In genomic region chr9:47354423-47354822, GRCm38 (mm10) we compare ENCODE assay signal across 19 mouse cellular contexts.
"Had no signal": no experiment of that assay in that cellular context is flagged by ENCODE, and none has a peak within 500 bp of the region (broad histone marks: within the 10 kb centered on the region; RNA-seq: fewer than 3 reads in every experiment).

No protein-coding gene starts in this region.

- H3K27ac ChIP-seq: liver, embryonic 13.5 days; liver, embryonic 15.5 days; lung, embryonic 15.5 days; macrophage; midbrain, embryonic 12.5 days; midbrain, embryonic 15.5 days; neural tube, embryonic 13.5 days; neural tube, embryonic 15.5 days; stomach, embryonic 15.5 days; stomach, postnatal 0 days had no signal

- H3K4me2 ChIP-seq: liver, embryonic 13.5 days; liver, embryonic 15.5 days; lung, embryonic 15.5 days; midbrain, embryonic 12.5 days; midbrain, embryonic 15.5 days; neural tube, embryonic 13.5 days; neural tube, embryonic 15.5 days; stomach, embryonic 15.5 days had no signal

- ATAC-seq: liver, postnatal 0 days; lung, postnatal 0 days; midbrain, embryonic 15.5 days had no signal

- H3K9ac ChIP-seq: liver, embryonic 13.5 days; liver, embryonic 15.5 days; liver, postnatal 0 days; lung, embryonic 15.5 days; midbrain, embryonic 12.5 days; midbrain, embryonic 15.5 days; neural tube, embryonic 13.5 days; neural tube, embryonic 15.5 days; stomach, embryonic 15.5 days had no signal

- DNase-seq: liver, embryonic 13.5 days; liver, postnatal 0 days; lung, adult 2 months; lung, postnatal 14 days; lung, postnatal 36 days; thymus, adult 2 months; thymus, postnatal 14 days; thymus, postnatal 4 days had no signal

- H3K36me3 ChIP-seq: liver, embryonic 13.5 days; liver, embryonic 15.5 days; lung, embryonic 15.5 days; midbrain, embryonic 12.5 days; midbrain, embryonic 15.5 days; neural tube, embryonic 13.5 days; neural tube, embryonic 15.5 days; stomach, embryonic 15.5 days had no signal

- H3K4me3 ChIP-seq: liver, embryonic 13.5 days; liver, embryonic 15.5 days; lung, embryonic 15.5 days; megakaryocyte, embryonic 14.5 days; midbrain, embryonic 12.5 days; midbrain, embryonic 15.5 days; neural tube, embryonic 13.5 days; neural tube, embryonic 15.5 days; stomach, embryonic 15.5 days had no signal

- H3K27me3 ChIP-seq: liver, embryonic 13.5 days; liver, embryonic 15.5 days; megakaryocyte, embryonic 14.5 days had no signal

- H3K9me3 ChIP-seq: liver, embryonic 13.5 days; liver, embryonic 15.5 days; lung, embryonic 15.5 days; midbrain, embryonic 12.5 days; midbrain, embryonic 15.5 days; neural tube, embryonic 13.5 days; neural tube, embryonic 15.5 days; stomach, embryonic 15.5 days had no signal

- H3K4me1 ChIP-seq: liver, embryonic 13.5 days; liver, embryonic 15.5 days; megakaryocyte, embryonic 14.5 days had no signal
